Mouse (Mus musculus) liver, embryonic 13.5 days (tissue): Measurements from ENCODE around the gene Mrps18b. TPM values are rescaled to one million over a fixed set of nuclear protein-coding genes. Genes with fewer than 3 reads are reported as not detected.

Experiments
- ATAC-seq: fragments of 200-750 bp; cut with Nextera tagmentation; 2 replicates; pipeline ENCODE4 v1.8.0; 2017; ENCODE audit warnings: low read depth, mild to moderate bottlenecking, moderate number of reproducible peaks, moderate library complexity
- DNase-seq: peaks from one replicate; pipeline ENCODE4 v3.0.0; 2022
- H3K27ac ChIP-seq: fragments of 300-500 bp; sonication (generic); 2 replicates; pipeline ENCODE4 v1.5.1; 2015; ENCODE audit warnings: moderate library complexity, mild to moderate bottlenecking, inconsistent platforms
- H3K27me3 ChIP-seq: fragments of 300-500 bp; sonication (generic); 2 replicates; pipeline ENCODE4 v1.6.1; 2015; ENCODE audit warnings: mild to moderate bottlenecking, inconsistent platforms
- H3K36me3 ChIP-seq: fragments of 300-500 bp; sonication (generic); 2 replicates; pipeline ENCODE4 v1.6.1; 2015; ENCODE audit warnings: mild to moderate bottlenecking, inconsistent platforms
- H3K4me1 ChIP-seq: fragments of 300-500 bp; sonication (generic); replicated peaks from 2 replicates; pipeline ENCODE4 v1.6.1; 2015; ENCODE audit warnings: inconsistent platforms
- H3K4me2 ChIP-seq: fragments of 300-500 bp; sonication (generic); 2 replicates; pipeline ENCODE4 v1.6.1; 2015; ENCODE audit warnings: inconsistent platforms, mild to moderate bottlenecking, moderate library complexity
- H3K4me3 ChIP-seq: fragments of 300-500 bp; sonication (generic); replicated peaks from 2 replicates; pipeline ENCODE4 v1.5.1; 2015; ENCODE audit warnings: mild to moderate bottlenecking, inconsistent platforms
- H3K9ac ChIP-seq: fragments of 300-500 bp; sonication (generic); 2 replicates; pipeline ENCODE4 v1.6.1; 2015; ENCODE audit warnings: mild to moderate bottlenecking, inconsistent platforms
- H3K9me3 ChIP-seq: fragments of 300-500 bp; sonication (generic); replicated peaks from 2 replicates; pipeline ENCODE4 v1.6.1; 2016; ENCODE audit warnings: inconsistent platforms
- WGBS: fragments of 180-500 bp; shearing (Covaris S2); methylation state at CpG from one replicate; pipeline ENCODE4 v1.1.7; 2015; ENCODE audit not compliant: insufficient replicate concordance; 5-methylcytosine and 5-hydroxymethylcytosine counted together
- microRNA counts: library from miRNA; unstranded; fragments of <30 nt; microRNA quantifications from one replicate; lab custom pipeline; 2016
- microRNA-seq: library from miRNA; unstranded; fragments of <30 nt; microRNA quantifications from one replicate; pipeline ENCODE4, GENCODE M21; 2016
- polyA plus RNA-seq: library from polyadenylated mRNA; unstranded; fragments of >200 nt; fragmentation: Nextera tagmentation; extraction: Ambion mirVana; gene quantifications from 2 replicates; pipeline ENCODE4 v1.2.1, GENCODE M21; 2015

Gene Mrps18b
- polyA plus RNA-seq, 1 experiment from 2014 or later = 105 TPM

GRCm38 (mm10) chr17:35860831-35861197 lies 55.4 kb downstream of the Mrps18b start:
- H3K4me3 ChIP-seq = peak overlapping the region; percentile 77
- H3K4me2 ChIP-seq = peak overlapping the region; percentile 80
- no peaks in the 10 kb centered on the region for H3K9me3 ChIP-seq
- DNase-seq (no peak), ATAC-seq (peak; percentile 49)
- H3K4me1 ChIP-seq = peaks cover 38% of the 10 kb centered on the region
- 5% methylated on average over 12 of the region's 12 CpGs for WGBS
- peaks cover 30% of the 10 kb centered on the region for H3K36me3 ChIP-seq
- H3K9ac ChIP-seq = peak overlapping the region; percentile 81
- H3K27me3 ChIP-seq = peaks cover 29% of the 10 kb centered on the region
- H3K27ac ChIP-seq = no peak overlapping the region

MicroRNAs within 50 kb of the gene (microRNA counts, 519-probe panel; counts per million panel counts)
- 114 counts per million for microRNA mmu-miR-1894-3p (lab: Ali Mortazavi, UCI)
- microRNA mmu-miR-1894-5p (lab: Ali Mortazavi, UCI) = 114 counts per million
- microRNA mmu-miR-877 (lab: Ali Mortazavi, UCI) = 114 counts per million

Small RNA genes within 50 kb of the gene (microRNA-seq; reads per million reads assigned to microRNA genes)
- gene Gm28033 (2.6 reads per million), gene Mir1894 (not detected), gene Mir877 (91.6 reads per million, percentile 50 among the genes with 10 or more reads in this experiment)

Other genes with a start within 250 kb of the Mrps18b start
- 7.7 TPM in 2 replicates for gene Vars2, start 248.8 kb downstream of the Mrps18b start, polyA plus RNA-seq
- 31.9 and 33.9 TPM in 2 replicates for gene Gtf2h4, start 242.7 kb downstream of the Mrps18b start, polyA plus RNA-seq
- gene Ddr1, start 211.8 kb downstream of the Mrps18b start, polyA plus RNA-seq = 2.9 and 3.7 TPM in 2 replicates
- gene Ier3, start 94.7 kb downstream of the Mrps18b start, polyA plus RNA-seq = 21.6 and 23.2 TPM in 2 replicates
- gene Flot1, start 93.2 kb downstream of the Mrps18b start, polyA plus RNA-seq = 38.2 and 38.5 TPM in 2 replicates
- gene Tubb5, start 78.1 kb downstream of the Mrps18b start, polyA plus RNA-seq = 520 and 547 TPM in 2 replicates
- 8.0 and 8.8 TPM in 2 replicates for gene Mdc1, start 74.9 kb downstream of the Mrps18b start, polyA plus RNA-seq
- 23.0 and 25.4 TPM in 2 replicates for gene Nrm, start 55.1 kb downstream of the Mrps18b start, polyA plus RNA-seq
- gene Ppp1r18, start 50.8 kb downstream of the Mrps18b start, polyA plus RNA-seq = 8.0 and 11.8 TPM in 2 replicates
- gene Dhx16, start 36.6 kb downstream of the Mrps18b start, polyA plus RNA-seq = 35.2 and 40.3 TPM in 2 replicates
- gene 2310061I04Rik, start 19.0 kb downstream of the Mrps18b start, polyA plus RNA-seq = 14.3 and 15.1 TPM in 2 replicates
- gene Atat1, start 6.3 kb downstream of the Mrps18b start, polyA plus RNA-seq = 9.3 and 9.9 TPM in 2 replicates
- gene Ppp1r10, start within 50 bp of the Mrps18b start, polyA plus RNA-seq = 19.4 and 27.5 TPM in 2 replicates
- gene Abcf1, start 53.4 kb upstream of the Mrps18b start, polyA plus RNA-seq = 81.3 and 110 TPM in 2 replicates
- 14.6 and 15.2 TPM in 2 replicates for gene Gnl1, start 63.5 kb upstream of the Mrps18b start, polyA plus RNA-seq
- gene Prr3, start 63.8 kb upstream of the Mrps18b start, polyA plus RNA-seq = 8.3 and 8.7 TPM in 2 replicates
- gene H2-T24, start 104.2 kb upstream of the Mrps18b start, polyA plus RNA-seq = 5.2 and 5.7 TPM in 2 replicates
- 23.1 and 24.0 TPM in 2 replicates for gene H2-T23, start 116.5 kb upstream of the Mrps18b start, polyA plus RNA-seq
- 9.2 and 9.4 TPM in 2 replicates for gene H2-T22, start 126.4 kb upstream of the Mrps18b start, polyA plus RNA-seq
- not detected in 2 replicates for gene Gm6034, start 126.6 kb upstream of the Mrps18b start, polyA plus RNA-seq
- 0.08 TPM in 1 of 2 replicates, not detected in the other for gene Gm11127, start 142.0 kb upstream of the Mrps18b start, polyA plus RNA-seq
- gene Gm19684, start 205.3 kb upstream of the Mrps18b start, polyA plus RNA-seq = not detected in 2 replicates
- not detected in 2 replicates for gene Gm7030, start 213.0 kb upstream of the Mrps18b start, polyA plus RNA-seq